Mouse (Mus musculus) erythroid progenitor cell, adult 5-6 weeks (primary cell): ENCODE results near the gene Ubxn1. TPM values are rescaled to one million over a fixed set of nuclear protein-coding genes. Genes with fewer than 3 reads are reported as not detected.
"Not testable (repeated sequence)": the region's sequence is repeated elsewhere in the genome, so short reads cannot be mapped to it uniquely, and the experiment has no call there.

Experiments
- ATAC-seq: replicated peaks from 2 replicates; pipeline ENCODE4 v1.8.0; 2016; ENCODE audit warnings: moderate number of reproducible peaks, mild to moderate bottlenecking, moderate TSS enrichment, inconsistent platforms; ENCODE audit not compliant: poor library complexity, low FRiP score, severe bottlenecking
- total RNA-seq, 2 experiments: library from RNA; stranded (forward) in 1 of 2; stranded (reverse) in 1 of 2; fragments of 150-400 nt in 1 of 2; fragments of 186-747, 209-891 nt in 1 of 2; gene quantifications; 2 replicates each; pipeline versions ENCODE4 v1.2.3 to v1.2.4; 2015 to 2017; ENCODE audit warnings: low replicate concordance in 2 of 2

The Ubxn1 gene
- total RNA-seq, 2 experiments from 2014 or later = 49.9 to 73.1 TPM

GRCm38 (mm10) chr19:8852236-8852928, 18.9 kb upstream of the Ubxn1 start:
- ATAC-seq = no peak

GRCm38 (mm10) chr19:8853117-8853516, 18.2 kb upstream of the Ubxn1 start:
- ATAC-seq = no peak

GRCm38 (mm10) chr19:8857689-8858088, 13.6 kb upstream of the Ubxn1 start:
- peak; percentile 81 for ATAC-seq

- ATAC-seq = no peak
Observed at GRCm38 (mm10) chr19:8859018-8859417, 12.3 kb upstream of the Ubxn1 start.

GRCm38 (mm10) chr19:8864265-8864664, 7.0 kb upstream of the Ubxn1 start:
- ATAC-seq = no peak

GRCm38 (mm10) chr19:8870381-8870780, 915 bp upstream of the Ubxn1 start:
- not testable (repeated sequence) for ATAC-seq

GRCm38 (mm10) chr19:8870838-8871237, 458 bp upstream of the Ubxn1 start:
- peak; percentile 28 for ATAC-seq

- ATAC-seq = no peak
Observed at GRCm38 (mm10) chr19:8872266-8872840, 1.1 kb downstream of the Ubxn1 start.

- ATAC-seq = no peak
Observed at GRCm38 (mm10) chr19:8875031-8875430, 3.7 kb downstream of the Ubxn1 start.

- ATAC-seq = peak; percentile 98
Observed at GRCm38 (mm10) chr19:8880311-8881033, 9.2 kb downstream of the Ubxn1 start, which contains the start of gene Uqcc3. Gene Uqcc3 (minus strand): TSS chr19:8880923.

- no peak for ATAC-seq
Observed at GRCm38 (mm10) chr19:8881034-8881392, 9.7 kb downstream of the Ubxn1 start.

GRCm38 (mm10) chr19:8883616-8884015, 12.3 kb downstream of the Ubxn1 start, which contains the start of the genes Lbhd1 and Gm49403:
Gene Lbhd1 (plus strand): TSS chr19:8883732.
Gene Gm49403 (plus strand): TSS chr19:8883930.
- no peak for ATAC-seq

GRCm38 (mm10) chr19:8886916-8887584, 15.8 kb downstream of the Ubxn1 start:
- ATAC-seq = no peak

- 0 out of 2 replicates have a peak, but pooled peaks have one; percentile 39 for ATAC-seq
Observed at GRCm38 (mm10) chr19:8887585-8888463, 16.5 kb downstream of the Ubxn1 start.

- peak; percentile 94 for ATAC-seq
Observed at GRCm38 (mm10) chr19:8888511-8889385, 17.5 kb downstream of the Ubxn1 start, which contains the start of the genes 1810009A15Rik and Gm49416. Gene 1810009A15Rik (plus strand): TSS chr19:8888853. Gene Gm49416 (plus strand): TSS chr19:8888926.

- peak; percentile 68 for ATAC-seq
Observed at GRCm38 (mm10) chr19:8892829-8893766, 21.8 kb downstream of the Ubxn1 start, which contains the start of gene Ints5. Gene Ints5 (plus strand): TSS chr19:8893005.

- no peak for ATAC-seq
Observed at GRCm38 (mm10) chr19:8895397-8895960, 24.2 kb downstream of the Ubxn1 start.
